Mouse (Mus musculus) brain, adult 2 months (tissue): Measurements from ENCODE around the gene Atg2a.

Experiments used
- DNase-seq: peaks from one replicate; pipeline ENCODE4 v3.0.0; 2011; ENCODE audit warnings: low read depth, low spot score

The Atg2a gene

DNA sequence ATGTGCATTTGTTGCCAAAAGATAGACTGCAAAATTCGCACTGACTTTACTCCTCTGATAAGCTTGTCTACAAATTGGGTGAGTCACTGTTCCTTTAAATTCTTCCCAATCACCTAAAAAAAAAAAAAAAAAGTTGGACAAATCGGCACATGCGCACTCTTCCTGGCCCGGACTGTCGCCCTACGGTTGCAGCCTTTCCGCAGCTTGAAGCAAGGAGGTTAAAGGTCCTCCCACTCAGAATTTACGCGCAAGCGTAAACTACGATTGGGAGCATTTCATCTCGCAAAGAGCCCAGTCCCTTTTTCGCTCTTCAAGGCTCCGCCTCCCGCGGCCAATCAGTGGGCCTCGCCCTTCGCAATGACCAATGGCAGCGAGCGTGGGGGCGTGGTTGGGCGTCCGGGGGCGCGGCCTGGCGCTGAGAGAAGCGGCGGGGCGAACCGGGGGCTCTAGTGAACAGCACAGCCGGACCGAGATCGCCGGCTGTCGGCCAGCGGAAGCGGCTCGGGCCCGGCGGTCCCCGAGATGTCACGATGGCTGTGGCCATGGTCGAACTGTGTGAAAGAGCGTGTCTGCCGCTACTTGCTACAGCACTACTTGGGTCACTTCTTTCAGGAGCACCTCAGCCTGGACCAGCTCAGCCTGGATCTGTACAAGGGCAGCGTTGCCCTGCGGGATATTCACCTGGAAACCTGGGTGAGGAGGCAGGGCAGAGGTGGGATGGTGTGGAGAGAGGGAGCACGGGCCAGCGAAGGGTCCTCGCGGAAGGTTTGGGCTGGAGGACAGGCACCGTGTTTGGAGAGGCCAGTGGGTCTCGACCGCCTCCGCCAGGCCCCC, at the start of gene Atg2a:
Atg2a (plus strand) TSS at position 395 of the 834 bp plus-strand sequence.
- DNase-seq, result peak; percentile 100

GRCm38 (mm10) chr19:6204265-6204664, 37.2 kb upstream of the Atg2a start:
- no peak for DNase-seq

- no peak for DNase-seq
Observed at GRCm38 (mm10) chr19:6206716-6207115, 34.8 kb upstream of the Atg2a start.

GRCm38 (mm10) chr19:6216046-6216705, 25.3 kb upstream of the Atg2a start:
- no peak for DNase-seq

GRCm38 (mm10) chr19:6218606-6219005, 22.9 kb upstream of the Atg2a start:
- peak; percentile 53 for DNase-seq

DNA sequence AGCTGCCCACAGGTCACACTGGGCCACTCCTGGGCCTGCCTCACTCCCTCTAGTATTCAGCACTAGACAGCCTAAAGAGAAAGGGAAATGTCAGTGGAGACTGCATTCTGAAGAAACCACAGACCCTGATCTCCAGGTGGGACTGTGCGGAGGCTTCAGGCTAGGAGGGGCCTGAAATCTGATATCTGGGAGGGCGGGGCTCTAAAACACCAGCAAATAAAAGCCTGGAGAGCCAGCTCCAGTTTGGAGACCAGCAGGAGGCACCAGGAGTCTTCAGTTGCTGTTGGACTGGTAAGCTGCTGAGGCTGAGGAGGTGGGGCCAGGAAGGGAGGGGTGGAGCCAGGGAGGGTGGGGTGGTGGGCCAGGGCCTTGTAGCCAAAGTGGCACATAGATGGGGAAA, 15.3 kb upstream of the Atg2a start, which contains the start of gene Gpha2:
Gpha2 (plus strand) TSS at position 246 of the 400 bp plus-strand sequence.
- no peak for DNase-seq

DNA sequence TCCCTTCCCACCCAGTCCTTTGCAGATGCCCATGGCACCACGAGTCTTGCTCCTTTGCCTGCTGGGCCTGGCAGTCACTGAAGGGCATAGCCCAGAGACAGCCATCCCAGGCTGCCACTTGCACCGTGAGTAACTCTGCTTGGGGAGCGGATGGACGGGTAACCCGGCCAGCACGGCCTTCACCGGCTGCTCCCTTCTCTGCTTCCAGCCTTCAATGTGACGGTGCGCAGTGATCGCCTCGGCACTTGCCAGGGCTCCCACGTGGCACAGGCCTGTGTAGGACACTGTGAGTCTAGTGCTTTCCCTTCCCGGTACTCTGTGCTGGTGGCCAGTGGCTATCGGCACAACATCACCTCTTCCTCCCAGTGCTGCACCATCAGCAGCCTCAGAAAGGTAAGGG, 14.7 kb upstream of the Atg2a start:
- DNase-seq, result no peak

GRCm38 (mm10) chr19:6227864-6228263, 13.6 kb upstream of the Atg2a start:
- no peak for DNase-seq

DNA sequence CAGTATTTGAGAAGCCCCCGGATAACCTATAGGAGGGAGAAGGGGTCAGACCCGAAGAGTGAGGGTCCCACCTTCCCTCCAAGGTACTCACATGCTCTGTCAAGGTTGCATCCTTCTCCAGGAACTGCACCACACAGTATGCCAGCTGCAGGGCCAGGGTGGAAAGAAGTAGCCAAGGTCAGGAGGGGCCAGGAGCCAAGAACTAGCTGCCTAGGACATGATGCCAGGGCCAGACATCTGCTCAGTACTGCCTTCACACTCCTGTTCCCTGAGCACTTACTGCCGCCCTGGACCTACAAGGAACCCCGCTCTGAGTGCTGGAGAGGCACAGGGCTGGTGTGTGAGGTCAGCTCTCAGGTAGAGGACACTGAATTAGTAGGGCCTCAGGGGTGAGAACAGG, 11.1 kb upstream of the Atg2a start:
- DNase-seq, result peak; percentile 48

- no peak for DNase-seq
Observed at GRCm38 (mm10) chr19:6231036-6231435, 10.4 kb upstream of the Atg2a start.

GRCm38 (mm10) chr19:6233647-6234046, 7.8 kb upstream of the Atg2a start:
- no peak for DNase-seq

DNA sequence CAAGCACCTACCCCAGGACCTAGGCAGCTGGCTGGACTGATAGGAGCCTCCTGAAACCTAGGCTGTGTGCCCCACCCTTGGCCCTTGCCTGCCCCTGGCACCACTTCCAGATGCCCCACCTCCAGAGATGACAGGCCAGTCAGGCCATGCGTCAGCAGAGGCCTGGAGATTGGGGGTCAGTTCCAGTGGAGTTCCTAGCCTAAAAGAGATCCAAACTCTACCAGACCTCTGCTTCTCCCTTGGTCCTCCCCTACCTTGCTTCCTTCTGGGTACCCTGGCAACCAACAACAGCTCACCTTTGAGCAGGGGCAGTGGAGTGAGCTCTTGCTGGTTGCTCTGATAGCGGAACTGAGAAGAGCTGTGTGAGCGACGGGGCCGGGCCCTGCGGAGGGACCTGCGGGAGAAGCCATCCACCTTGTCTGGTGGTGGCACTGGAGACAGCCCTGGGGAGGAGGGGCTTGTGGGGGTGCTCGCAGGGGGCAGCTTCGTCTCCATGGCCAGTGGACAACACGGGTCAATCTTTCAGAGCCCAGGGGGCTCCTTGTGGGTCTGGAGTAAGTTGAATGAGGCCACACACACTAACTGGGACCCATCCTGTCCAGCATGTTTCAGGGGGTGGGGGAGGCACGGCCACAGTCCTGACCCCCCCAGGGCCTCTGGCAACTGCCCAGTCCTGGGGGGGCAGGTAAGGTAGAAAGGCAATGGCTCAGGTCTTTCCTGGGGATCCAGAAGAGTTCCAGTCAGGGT, 7.0 kb upstream of the Atg2a start:
- DNase-seq, result no peak

GRCm38 (mm10) chr19:6235084-6236052, 6.1 kb upstream of the Atg2a start, which contains the start of gene Ppp2r5b:
TSS of gene Ppp2r5b (minus strand) at chr19:6235872.
- DNase-seq, result peak; percentile 97

- DNase-seq, result peak; percentile 99
Observed at GRCm38 (mm10) chr19:6236053-6236441, 5.4 kb upstream of the Atg2a start.

GRCm38 (mm10) chr19:6236842-6237241, 4.6 kb upstream of the Atg2a start:
- no peak for DNase-seq

- DNase-seq, result no peak
Observed at GRCm38 (mm10) chr19:6238740-6239139, 2.7 kb upstream of the Atg2a start.

GRCm38 (mm10) chr19:6240136-6240535, 1.3 kb upstream of the Atg2a start:
- no peak for DNase-seq

- DNase-seq, result no peak
Observed at GRCm38 (mm10) chr19:6240725-6241124, 743 bp upstream of the Atg2a start.

GRCm38 (mm10) chr19:6242281-6242680, 813 bp downstream of the Atg2a start:
- DNase-seq, result peak; percentile 61

GRCm38 (mm10) chr19:6243226-6243625, 1.8 kb downstream of the Atg2a start:
- no peak for DNase-seq

DNA sequence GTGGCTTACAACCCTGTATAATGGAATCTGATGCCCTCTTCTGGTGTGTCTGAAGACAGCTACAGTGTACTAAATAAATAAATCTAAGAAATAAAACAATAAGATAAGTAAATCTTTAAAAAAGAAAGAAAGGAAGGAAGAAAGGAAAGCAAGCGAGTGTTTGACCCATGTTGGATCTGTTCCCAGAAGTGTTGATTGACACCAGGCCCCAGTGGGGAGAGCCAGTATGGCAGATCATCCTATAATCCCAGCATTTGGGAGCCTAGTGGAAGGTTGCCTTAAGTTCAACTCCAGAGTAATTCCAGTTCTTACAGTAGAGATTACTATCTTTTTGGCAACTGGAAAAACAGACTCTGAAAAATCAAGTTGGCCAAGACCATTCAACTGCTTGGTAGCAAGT, 4.3 kb downstream of the Atg2a start:
- no peak for DNase-seq
